Mouse (Mus musculus): ENCODE data around the gene Rps29.

- TF ChIP-seq CTCF (IDR thresholded peaks at IDR 0.05; ENCODE audit: extremely low read depth, insufficient read depth, insufficient read length, insufficient replicate concordance) (no peak), POLR2A (IDR thresholded peaks at IDR 0.05; ENCODE audit: low read depth, low read length) (no peak)
Observed at GRCm38 (mm10) chr12:69190522-69190921, 31.5 kb upstream of the Rps29 start.
